In the genomic region with DNA sequence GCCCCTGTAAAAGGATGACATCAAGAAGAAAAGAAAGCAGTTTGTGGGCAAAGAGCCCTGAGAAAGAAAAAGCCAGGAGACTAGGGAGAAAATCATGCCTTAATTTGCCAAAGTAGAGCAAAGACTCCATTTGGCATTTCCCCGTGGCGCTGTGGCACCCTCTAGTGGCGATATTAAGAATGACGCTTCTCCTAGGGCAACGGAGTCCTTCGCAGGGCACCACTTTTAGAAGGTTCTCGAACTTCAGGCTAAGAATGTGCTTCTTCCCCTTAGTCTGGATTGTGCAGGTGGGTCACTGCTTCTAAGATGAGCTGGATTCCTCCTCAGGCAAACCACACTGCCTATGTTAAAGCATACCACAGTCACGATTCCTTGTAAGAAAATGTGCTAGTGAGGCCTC, we compare ENCODE assay signal across 9 mouse cellular contexts. TPM values are rescaled to one million over a fixed set of nuclear protein-coding genes. Genes with fewer than 3 reads are reported as not detected.
DNase-seq lines count a peak whose midpoint lies in the region; ATAC-seq lines count a peak whose summit lies in the region.
"Had no signal": no experiment of that assay in that cellular context is flagged by ENCODE, and none has a peak within 500 bp of the region (broad histone marks: within the 10 kb centered on the region; RNA-seq: fewer than 3 reads in every experiment).

No protein-coding gene starts in this region.

- WGBS in forebrain, embryonic 10.5 days = 16% methylated on average over 8 of the region's 8 CpGs
- WGBS in forebrain, embryonic 12.5 days = 17% methylated on average over 8 of the region's 8 CpGs
- 16% methylated on average over 8 of the region's 8 CpGs for WGBS in forebrain, embryonic 16.5 days

- DNase-seq in forebrain, embryonic 10.5 days (ENCODE audit: extremely low spot score, low spot score) = peak; percentile 67
- DNase-seq in ES-CJ7 (ENCODE audit: low read depth, low spot score) = peak; percentile 65
- DNase-seq in c-Kit-positive CD71-positive TER-119-positive erythroid progenitor cells, embryonic 14.5 days (ENCODE audit: low spot score) = peak; percentile 71
- peak; percentile 49 to 68 for DNase-seq in kidney, postnatal 25 days
- DNase-seq in lung, postnatal 36 days = peak; percentile 67
- peak; percentile 76 for DNase-seq in right cerebral cortex, postnatal 4 days

- no peaks in the 10 kb centered on the region for H3K36me3 ChIP-seq in forebrain, embryonic 10.5 days (replicated peaks)
- no peaks in the 10 kb centered on the region for H3K36me3 ChIP-seq in forebrain, embryonic 12.5 days (replicated peaks)
- H3K36me3 ChIP-seq in forebrain, embryonic 16.5 days (ENCODE audit: control insufficient read depth, insufficient read depth) = no peaks in the 10 kb centered on the region
- H3K36me3 ChIP-seq: limb, embryonic 12.5 days had no signal

- H3K4me3 ChIP-seq in forebrain, embryonic 10.5 days = no peak overlapping the region
- no peak overlapping the region for H3K4me3 ChIP-seq in forebrain, embryonic 12.5 days (replicated peaks)
- H3K4me3 ChIP-seq in forebrain, embryonic 16.5 days (replicated peaks; ENCODE audit: low read length) = no peak overlapping the region
- H3K4me3 ChIP-seq: limb, embryonic 12.5 days had no signal

- no peak overlapping the region for H3K27ac ChIP-seq in forebrain, embryonic 10.5 days
- H3K27ac ChIP-seq in forebrain, embryonic 12.5 days = no peak overlapping the region
- H3K27ac ChIP-seq in forebrain, embryonic 16.5 days (ENCODE audit: low read length) = no peak overlapping the region
- H3K27ac ChIP-seq: limb, embryonic 12.5 days had no signal

- no peak overlapping the region for H3K4me2 ChIP-seq in forebrain, embryonic 12.5 days
- no peak overlapping the region for H3K4me2 ChIP-seq in forebrain, embryonic 16.5 days (ENCODE audit: low read length)
- H3K4me2 ChIP-seq: limb, embryonic 12.5 days had no signal

- H3K27me3 ChIP-seq in forebrain, embryonic 10.5 days (ENCODE audit: poor library complexity, severe bottlenecking) = no peaks in the 10 kb centered on the region
- no peaks in the 10 kb centered on the region for H3K27me3 ChIP-seq in forebrain, embryonic 12.5 days
- no peaks in the 10 kb centered on the region for H3K27me3 ChIP-seq in forebrain, embryonic 16.5 days (replicated peaks; ENCODE audit: control insufficient read depth, insufficient read depth, low read length)
- H3K27me3 ChIP-seq: limb, embryonic 12.5 days had no signal

- H3K9me3 ChIP-seq in forebrain, embryonic 10.5 days = no peaks in the 10 kb centered on the region
- H3K9me3 ChIP-seq in forebrain, embryonic 12.5 days = no peaks in the 10 kb centered on the region
- H3K9me3 ChIP-seq in forebrain, embryonic 16.5 days (ENCODE audit: control insufficient read depth, low read length) = no peaks in the 10 kb centered on the region
- H3K9me3 ChIP-seq: limb, embryonic 12.5 days had no signal

- ATAC-seq in forebrain, embryonic 12.5 days (ENCODE audit: low FRiP score) = no peak
- peak; percentile 54; the same call in 1 of the 2 replicates for ATAC-seq in forebrain, embryonic 16.5 days

- H3K9ac ChIP-seq in forebrain, embryonic 12.5 days = no peak overlapping the region
- H3K9ac ChIP-seq in forebrain, embryonic 16.5 days (replicated peaks; ENCODE audit: low read depth, low read length) = no peak overlapping the region
- H3K9ac ChIP-seq: limb, embryonic 12.5 days had no signal

- H3K4me1 ChIP-seq in forebrain, embryonic 10.5 days = no peaks in the 10 kb centered on the region; the same call in 1 of the 2 replicates
- H3K4me1 ChIP-seq in forebrain, embryonic 12.5 days = no peaks in the 10 kb centered on the region
- no peaks in the 10 kb centered on the region for H3K4me1 ChIP-seq in forebrain, embryonic 16.5 days (replicated peaks; ENCODE audit: control insufficient read depth, insufficient read depth, low read length)

RNA-seq across cellular contexts. Expression of a gene that starts 50.6 kb away (rescaled TPM):
- polyA plus RNA-seq in forebrain, embryonic 10.5 days (2016; fragmentation: Nextera tagmentation; extraction: Ambion mirVana) = 0.11 TPM in 1 of 2 replicates, not detected in the other
- polyA plus RNA-seq in forebrain, embryonic 12.5 days (2016; fragmentation: Nextera tagmentation; extraction: Ambion mirVana) = 0.08 TPM in 1 of 2 replicates, not detected in the other
- 0.05 and 0.11 TPM in 2 replicates for polyA plus RNA-seq in forebrain, embryonic 16.5 days (2015; fragmentation: Nextera tagmentation; extraction: Ambion mirVana)

RNA-seq across cellular contexts. Expression of a gene that starts 54.4 kb away (rescaled TPM):
- 0.75 and 1.1 TPM in 2 replicates for polyA plus RNA-seq in forebrain, embryonic 10.5 days (2016; fragmentation: Nextera tagmentation; extraction: Ambion mirVana)
- 1.4 and 1.6 TPM in 2 replicates for polyA plus RNA-seq in forebrain, embryonic 12.5 days (2016; fragmentation: Nextera tagmentation; extraction: Ambion mirVana)
- 1.1 and 1.2 TPM in 2 replicates for polyA plus RNA-seq in forebrain, embryonic 16.5 days (2015; fragmentation: Nextera tagmentation; extraction: Ambion mirVana)
